Mouse (Mus musculus): ENCODE data around the gene Slc7a8. TPM values are rescaled to one million over a fixed set of nuclear protein-coding genes. Genes with fewer than 3 reads are reported as not detected.

Slc7a8 gene
- 325 and 329 TPM in 2 replicates for total RNA-seq (2014; fragmentation: Nextera tagmentation)
- 45.0 and 54.9 TPM in 2 replicates for total RNA-seq (2017)
- 191 and 199 TPM in 2 replicates for polyA plus RNA-seq (2012)

GRCm38 (mm10) chr14:54781610-54782365 lies at the start of gene Slc7a8:
Slc7a8 (minus strand) TSS chr14:54781946.
- DNase-seq (ENCODE audit: low spot score) (peak; percentile 43), ATAC-seq (ENCODE audit: extremely low read depth, insufficient number of reproducible peaks, low FRiP score, poor library complexity, severe bottlenecking) (no peak)
- H3K4me3 ChIP-seq (ENCODE audit: low read depth, low read length): peak within 1 kb of the TSS; percentile 84
- TF ChIP-seq GATA1 (IDR thresholded peaks at IDR 0.05; ENCODE audit: borderline replicate concordance, low read length) (no peak), POLR2AphosphoS5 (IDR thresholded peaks at IDR 0.05; ENCODE audit: insufficient replicate concordance, low read depth, low read length) (no peak), CTCF (IDR thresholded peaks at IDR 0.05; ENCODE audit: low read depth, low read length) (no peak), TAL1 (conservative IDR thresholded peaks at IDR 0.05; ENCODE audit: low read depth, low read length) (no peak), GATA2 (IDR thresholded peaks at IDR 0.05; ENCODE audit: borderline replicate concordance, low read depth, low read length) (no peak)
- H3K9me3 ChIP-seq (replicated peaks): no peaks in the 10 kb centered on the region
- H3K4me1 ChIP-seq (ENCODE audit: insufficient read depth, low read depth, low read length): peaks cover 75% of the 10 kb centered on the region
- H3K36me3 ChIP-seq (replicated peaks): peaks cover 27% of the 10 kb centered on the region
- H3K27me3 ChIP-seq (ENCODE audit: insufficient read depth, low read length): no peaks in the 10 kb centered on the region

GRCm38 (mm10) chr14:54823716-54824115 lies 42.0 kb upstream of the Slc7a8 start:
- ATAC-seq (ENCODE audit: extremely low read depth, insufficient number of reproducible peaks, low FRiP score, poor library complexity, severe bottlenecking): no peak
- no peak for TF ChIP-seq TAL1 (conservative IDR thresholded peaks at IDR 0.05; ENCODE audit: low read depth, low read length)
- TF ChIP-seq GATA1 (IDR thresholded peaks at IDR 0.05; ENCODE audit: borderline replicate concordance, low read length): no peak
- no peak for TF ChIP-seq GATA2 (IDR thresholded peaks at IDR 0.05; ENCODE audit: borderline replicate concordance, low read depth, low read length)
- no peak for TF ChIP-seq CTCF (IDR thresholded peaks at IDR 0.05; ENCODE audit: low read depth, low read length)
- no peak for TF ChIP-seq POLR2AphosphoS5 (IDR thresholded peaks at IDR 0.05; ENCODE audit: insufficient replicate concordance, low read depth, low read length)
- no peaks in the 10 kb centered on the region for H3K9me3 ChIP-seq (replicated peaks)
- no peak for DNase-seq (ENCODE audit: low spot score)
- H3K4me3 ChIP-seq (ENCODE audit: low read depth, low read length): no peak overlapping the region
- no peaks in the 10 kb centered on the region for H3K36me3 ChIP-seq (replicated peaks)
- peaks cover 8% of the 10 kb centered on the region for H3K4me1 ChIP-seq (ENCODE audit: insufficient read depth, low read depth, low read length)
- H3K27me3 ChIP-seq (ENCODE audit: insufficient read depth, low read length): peaks cover 17% of the 10 kb centered on the region

GRCm38 (mm10) chr14:54822301-54822700 lies 40.6 kb upstream of the Slc7a8 start:
- H3K27me3 ChIP-seq (ENCODE audit: insufficient read depth, low read length): peaks cover 11% of the 10 kb centered on the region
- TF ChIP-seq GATA2 (IDR thresholded peaks at IDR 0.05; ENCODE audit: borderline replicate concordance, low read depth, low read length): no peak
- TF ChIP-seq POLR2AphosphoS5 (IDR thresholded peaks at IDR 0.05; ENCODE audit: insufficient replicate concordance, low read depth, low read length): no peak
- TF ChIP-seq CTCF (IDR thresholded peaks at IDR 0.05; ENCODE audit: low read depth, low read length): no peak
- no peak for TF ChIP-seq TAL1 (conservative IDR thresholded peaks at IDR 0.05; ENCODE audit: low read depth, low read length)
- TF ChIP-seq GATA1 (IDR thresholded peaks at IDR 0.05; ENCODE audit: borderline replicate concordance, low read length): no peak
- H3K36me3 ChIP-seq (replicated peaks): no peaks in the 10 kb centered on the region
- H3K4me1 ChIP-seq (ENCODE audit: insufficient read depth, low read depth, low read length): peaks cover 14% of the 10 kb centered on the region
- H3K4me3 ChIP-seq (ENCODE audit: low read depth, low read length): no peak overlapping the region
- H3K9me3 ChIP-seq (replicated peaks): no peaks in the 10 kb centered on the region
- no peak for ATAC-seq (ENCODE audit: extremely low read depth, insufficient number of reproducible peaks, low FRiP score, poor library complexity, severe bottlenecking)
- DNase-seq (ENCODE audit: low spot score): no peak

- TF ChIP-seq CTCF (IDR thresholded peaks at IDR 0.05; ENCODE audit: low read depth, low read length): no peak
- TF ChIP-seq POLR2AphosphoS5 (IDR thresholded peaks at IDR 0.05; ENCODE audit: insufficient replicate concordance, low read depth, low read length): no peak
- TF ChIP-seq GATA1 (IDR thresholded peaks at IDR 0.05; ENCODE audit: borderline replicate concordance, low read length): no peak
- no peak for TF ChIP-seq GATA2 (IDR thresholded peaks at IDR 0.05; ENCODE audit: borderline replicate concordance, low read depth, low read length)
- TF ChIP-seq TAL1 (conservative IDR thresholded peaks at IDR 0.05; ENCODE audit: low read depth, low read length): no peak
- Histone ChIP-seq H3K9me3 (replicated peaks) (no peaks in the 10 kb centered on the region), H3K36me3 (replicated peaks) (no peaks in the 10 kb centered on the region), H3K4me1 (ENCODE audit: insufficient read depth, low read depth, low read length) (peaks cover 26% of the 10 kb centered on the region), H3K27me3 (ENCODE audit: insufficient read depth, low read length) (no peaks in the 10 kb centered on the region; the same call in 1 of the 2 replicates), H3K4me3 (ENCODE audit: low read depth, low read length) (no peak overlapping the region)
- ATAC-seq (ENCODE audit: extremely low read depth, insufficient number of reproducible peaks, low FRiP score, poor library complexity, severe bottlenecking) (no peak), DNase-seq (ENCODE audit: low spot score) (no peak)
Observed at GRCm38 (mm10) chr14:54817791-54818190, 36.0 kb upstream of the Slc7a8 start.

- ATAC-seq (ENCODE audit: extremely low read depth, insufficient number of reproducible peaks, low FRiP score, poor library complexity, severe bottlenecking): peak; percentile 57; the same call in 1 of the 2 replicates
- no peak overlapping the region for H3K4me3 ChIP-seq (ENCODE audit: low read depth, low read length)
- H3K27me3 ChIP-seq (ENCODE audit: insufficient read depth, low read length): no peaks in the 10 kb centered on the region
- DNase-seq (ENCODE audit: low spot score): peak; percentile 46
- H3K9me3 ChIP-seq (replicated peaks): no peaks in the 10 kb centered on the region
- TF ChIP-seq POLR2AphosphoS5 (IDR thresholded peaks at IDR 0.05; ENCODE audit: insufficient replicate concordance, low read depth, low read length): no peak
- TF ChIP-seq CTCF (IDR thresholded peaks at IDR 0.05; ENCODE audit: low read depth, low read length): no peak
- no peak for TF ChIP-seq TAL1 (conservative IDR thresholded peaks at IDR 0.05; ENCODE audit: low read depth, low read length)
- TF ChIP-seq GATA1 (IDR thresholded peaks at IDR 0.05; ENCODE audit: borderline replicate concordance, low read length): no peak
- no peak for TF ChIP-seq GATA2 (IDR thresholded peaks at IDR 0.05; ENCODE audit: borderline replicate concordance, low read depth, low read length)
- H3K36me3 ChIP-seq (replicated peaks): no peaks in the 10 kb centered on the region
- H3K4me1 ChIP-seq (ENCODE audit: insufficient read depth, low read depth, low read length): peaks cover 27% of the 10 kb centered on the region
Observed at GRCm38 (mm10) chr14:54815737-54816136, 34.0 kb upstream of the Slc7a8 start.

GRCm38 (mm10) chr14:54813991-54814390 lies 32.2 kb upstream of the Slc7a8 start, which contains the start of gene Rnf212b:
Rnf212b (plus strand) TSS chr14:54814141.
- Histone ChIP-seq H3K9me3 (replicated peaks) (no peaks in the 10 kb centered on the region), H3K4me3 (ENCODE audit: low read depth, low read length) (no peak within 1 kb of the TSS), H3K36me3 (replicated peaks) (no peaks in the 10 kb centered on the region), H3K27me3 (ENCODE audit: insufficient read depth, low read length) (no peaks in the 10 kb centered on the region), H3K4me1 (ENCODE audit: insufficient read depth, low read depth, low read length) (peaks cover 36% of the 10 kb centered on the region)
- TF ChIP-seq CTCF (IDR thresholded peaks at IDR 0.05; ENCODE audit: low read depth, low read length): no peak
- TF ChIP-seq GATA1 (IDR thresholded peaks at IDR 0.05; ENCODE audit: borderline replicate concordance, low read length): no peak
- TF ChIP-seq GATA2 (IDR thresholded peaks at IDR 0.05; ENCODE audit: borderline replicate concordance, low read depth, low read length): no peak
- no peak for TF ChIP-seq POLR2AphosphoS5 (IDR thresholded peaks at IDR 0.05; ENCODE audit: insufficient replicate concordance, low read depth, low read length)
- no peak for TF ChIP-seq TAL1 (conservative IDR thresholded peaks at IDR 0.05; ENCODE audit: low read depth, low read length)
- DNase-seq (ENCODE audit: low spot score): no peak
- no peak for ATAC-seq (ENCODE audit: extremely low read depth, insufficient number of reproducible peaks, low FRiP score, poor library complexity, severe bottlenecking)

All from G1E (cell line).